Mouse (Mus musculus): ENCODE results near the gene Cops2.

Gene Cops2

DNA sequence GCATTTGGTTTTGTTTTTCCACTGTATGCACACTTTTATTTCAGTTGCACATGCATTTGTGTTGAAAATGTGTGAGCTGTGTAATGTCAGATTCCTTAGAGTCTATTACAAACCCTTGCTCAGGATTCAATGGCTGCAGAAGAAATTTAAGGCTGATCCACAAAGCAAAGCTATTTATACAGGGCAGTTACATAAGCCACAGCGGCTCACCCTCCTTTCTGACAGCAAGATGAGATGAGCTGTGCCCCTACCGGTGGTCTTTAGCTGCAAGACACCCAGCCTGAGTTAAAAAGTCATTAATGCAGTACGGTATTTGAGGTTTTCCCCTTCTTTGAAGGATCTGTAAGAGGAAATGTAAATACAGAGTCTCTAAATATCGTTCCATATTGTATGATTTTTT, 75.1 kb downstream of the Cops2 start:
- in situ Hi-C loops (cut with MboI; ENCODE audit: low sequenced_read_pairs), result no loop called here

DNA sequence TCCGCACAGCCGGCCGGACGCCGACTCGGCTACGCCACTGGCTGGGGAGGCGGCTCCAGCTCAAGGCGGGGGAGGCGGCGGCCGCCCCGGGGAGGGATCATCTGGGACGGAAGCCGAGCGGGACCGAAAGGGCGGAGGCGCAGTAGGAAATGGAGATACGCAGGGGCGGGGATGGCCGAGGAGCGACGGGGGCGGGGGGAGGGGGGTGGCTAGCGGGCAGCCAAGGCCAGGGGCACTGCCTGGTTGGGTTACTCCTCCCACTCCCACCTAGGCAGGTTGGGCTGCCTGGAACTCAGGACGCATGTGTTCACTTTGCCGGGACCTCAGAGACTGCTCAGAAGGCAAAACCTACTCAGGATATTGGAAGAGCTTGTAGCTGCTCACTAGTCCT, 76.2 kb downstream of the Cops2 start, which contains the start of gene Secisbp2l:
Gene Secisbp2l, minus strand, starts transcription at position 152 of the 391 bp plus-strand sequence.
- in situ Hi-C loops (cut with MboI; ENCODE audit: low sequenced_read_pairs), result no loop called here

DNA sequence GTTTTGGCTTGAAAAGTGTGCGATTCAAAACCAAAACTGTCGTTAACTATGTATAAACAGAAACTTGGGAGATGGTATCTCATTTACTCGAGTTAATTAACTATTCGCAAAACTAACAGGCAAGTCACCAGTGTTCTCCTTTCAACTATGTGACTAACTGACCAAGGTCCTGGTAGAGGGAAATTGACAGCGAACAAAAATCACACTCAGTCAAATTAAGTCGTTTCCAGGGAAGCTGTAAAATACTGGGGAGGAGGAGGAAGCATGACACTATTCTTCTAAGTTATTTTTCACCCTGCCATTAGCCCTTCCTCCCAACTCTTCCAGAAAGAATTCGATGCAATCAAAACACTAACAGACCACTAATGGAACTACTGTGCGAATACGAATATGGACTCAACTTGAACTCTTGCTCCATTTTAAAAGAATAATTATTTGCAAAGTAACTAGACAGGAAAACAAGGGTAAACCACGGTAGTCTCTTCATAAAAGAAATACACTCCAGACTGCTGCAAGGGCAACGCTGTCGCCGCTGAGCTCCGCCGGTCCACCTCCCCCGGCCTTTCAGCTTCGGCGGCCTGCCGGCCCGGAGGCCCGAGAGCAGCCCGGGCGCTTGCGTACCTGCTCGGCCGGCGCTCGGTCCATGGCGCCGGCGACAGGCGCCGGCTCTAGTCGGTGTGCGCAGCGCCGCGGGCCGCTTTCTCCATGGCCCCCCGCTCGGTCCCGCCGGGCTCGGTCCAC, 76.8 kb downstream of the Cops2 start:
- in situ Hi-C loops (cut with MboI; ENCODE audit: low sequenced_read_pairs), result no loop called here

DNA sequence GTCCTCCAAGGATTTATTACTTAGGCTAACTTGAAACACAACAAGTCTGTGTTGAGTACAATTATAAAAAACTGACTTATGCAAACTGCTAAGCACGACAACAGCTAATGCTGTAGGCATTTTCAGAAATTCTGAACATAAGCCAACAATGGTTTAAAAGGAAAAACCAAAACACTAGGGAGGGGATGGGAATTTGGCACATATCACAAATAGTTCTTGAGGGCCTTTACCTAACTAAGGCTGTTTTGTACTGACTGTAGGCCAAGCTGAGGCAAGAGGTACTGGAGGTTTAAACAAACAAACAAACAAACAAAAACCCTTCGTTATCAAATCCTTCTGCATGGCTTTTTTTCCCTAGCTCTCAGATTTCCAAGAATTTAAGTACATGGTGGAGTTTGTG, 77.9 kb downstream of the Cops2 start:
- in situ Hi-C loops (cut with MboI; ENCODE audit: low sequenced_read_pairs), result no loop called here

Measured in CH12F3 (cell line).